ENCODE assay signal across 23 mouse cellular contexts in genomic region chr8:13187229-13187628, GRCm38 (mm10).
"Had no signal": no experiment of that assay in that cellular context is flagged by ENCODE, and none has a peak within 500 bp of the region (broad histone marks: within the 10 kb centered on the region; RNA-seq: fewer than 3 reads in every experiment).

No protein-coding gene starts in this region.

- H3K4me3 ChIP-seq: layer of hippocampus, adult 2 months; limb, embryonic 10.5 days; limb, embryonic 13.5 days; liver, embryonic 12.5 days; liver, embryonic 15.5 days; midbrain, embryonic 13.5 days; neural tube, embryonic 12.5 days; neural tube, embryonic 15.5 days had no signal

- H3K27ac ChIP-seq: kidney, postnatal 0 days; layer of hippocampus, adult 2 months; limb, embryonic 10.5 days; limb, embryonic 13.5 days; liver, embryonic 12.5 days; liver, embryonic 15.5 days; macrophage; midbrain, embryonic 13.5 days; neural tube, embryonic 12.5 days; neural tube, embryonic 15.5 days had no signal

- DNase-seq: kidney, adult 2 months; kidney, postnatal 25 days; layer of hippocampus, adult 9-11 months; liver; lung, adult 2 months; right cerebral cortex, adult 18-20 months; right cerebral cortex, postnatal 14 days; right cerebral cortex, postnatal 4 days; spleen, adult 18-20 months; thymus, adult 18-20 months; thymus, postnatal 14 days; thymus, postnatal 4 days had no signal

- H3K4me2 ChIP-seq: limb, embryonic 13.5 days; liver, embryonic 12.5 days; liver, embryonic 15.5 days; midbrain, embryonic 13.5 days; neural tube, embryonic 12.5 days; neural tube, embryonic 15.5 days had no signal

- H3K27me3 ChIP-seq: limb, embryonic 13.5 days; liver, embryonic 12.5 days; liver, embryonic 15.5 days; midbrain, embryonic 13.5 days; neural tube, embryonic 12.5 days; neural tube, embryonic 15.5 days had no signal

- H3K36me3 ChIP-seq: liver, embryonic 15.5 days; neural tube, embryonic 12.5 days; neural tube, embryonic 15.5 days had no signal

- ATAC-seq: intestine, postnatal 0 days; liver, embryonic 12.5 days; midbrain, embryonic 13.5 days had no signal

- H3K9me3 ChIP-seq: limb, embryonic 10.5 days; limb, embryonic 13.5 days; liver, embryonic 12.5 days; liver, embryonic 15.5 days; midbrain, embryonic 13.5 days; neural tube, embryonic 12.5 days; neural tube, embryonic 15.5 days had no signal

- H3K9ac ChIP-seq: limb, embryonic 13.5 days; liver, embryonic 12.5 days; liver, embryonic 15.5 days; midbrain, embryonic 13.5 days; neural tube, embryonic 12.5 days; neural tube, embryonic 15.5 days had no signal

- H3K4me1 ChIP-seq: limb, embryonic 10.5 days; limb, embryonic 13.5 days; liver, embryonic 15.5 days; midbrain, embryonic 13.5 days; neural tube, embryonic 12.5 days; neural tube, embryonic 15.5 days had no signal
